Mouse (Mus musculus) hindbrain, embryonic 12.5 days (tissue): ENCODE measurements around the gene Hist1h2an. TPM values are rescaled to one million over a fixed set of nuclear protein-coding genes. Genes with fewer than 3 reads are reported as not detected.
"Not testable (repeated sequence)": the region's sequence is repeated elsewhere in the genome, so short reads cannot be mapped to it uniquely, and the experiment has no call there.

Experiments
- ATAC-seq: fragments of 200-750 bp; cut with Nextera tagmentation; 2 replicates; pipeline ENCODE4 v1.8.0; 2017; ENCODE audit warnings: moderate TSS enrichment; ENCODE audit not compliant: low FRiP score
- H3K27ac ChIP-seq: fragments of 300-500 bp; sonication (generic); 2 replicates; pipeline ENCODE4 v1.5.1; 2016; ENCODE audit warnings: mild to moderate bottlenecking
- H3K27me3 ChIP-seq: fragments of 300-500 bp; sonication (generic); 2 replicates; pipeline ENCODE4 v1.6.1; 2016; ENCODE audit warnings: mild to moderate bottlenecking
- H3K36me3 ChIP-seq: fragments of 300-500 bp; sonication (generic); 2 replicates; pipeline ENCODE4 v1.6.1; 2016; ENCODE audit warnings: mild to moderate bottlenecking
- H3K4me1 ChIP-seq: fragments of 300-500 bp; sonication (generic); 2 replicates; pipeline ENCODE4 v1.6.1; 2016
- H3K4me2 ChIP-seq: fragments of 300-500 bp; sonication (generic); replicated peaks from 2 replicates; pipeline ENCODE4 v1.6.1; 2016; ENCODE audit warnings: mild to moderate bottlenecking
- H3K4me3 ChIP-seq: fragments of 300-500 bp; sonication (generic); 2 replicates; pipeline ENCODE4 v1.5.1; 2016; ENCODE audit warnings: mild to moderate bottlenecking
- H3K9ac ChIP-seq: fragments of 300-500 bp; sonication (generic); 2 replicates; pipeline ENCODE4 v1.6.1; 2016; ENCODE audit warnings: mild to moderate bottlenecking, moderate library complexity
- H3K9me3 ChIP-seq: fragments of 300-500 bp; sonication (generic); replicated peaks from 2 replicates; pipeline ENCODE4 v1.6.1; 2016; ENCODE audit warnings: mild to moderate bottlenecking
- WGBS: fragments of 180-500 bp; shearing (Covaris S2); methylation state at CpG from one replicate; pipeline ENCODE4 v1.1.7; 2016; 5-methylcytosine and 5-hydroxymethylcytosine counted together
- microRNA-seq: library from miRNA; unstranded; fragments of <30 nt; microRNA quantifications from one replicate; pipeline ENCODE4, GENCODE M21; 2017
- polyA plus RNA-seq: library from polyadenylated mRNA; unstranded; fragments of >200 nt; fragmentation: Nextera tagmentation; extraction: Ambion mirVana; gene quantifications from 2 replicates; pipeline ENCODE4 v1.2.1, GENCODE M21; 2016

Gene Hist1h2an
- polyA plus RNA-seq, 1 experiment from 2014 or later = 5.2 TPM

DNA sequence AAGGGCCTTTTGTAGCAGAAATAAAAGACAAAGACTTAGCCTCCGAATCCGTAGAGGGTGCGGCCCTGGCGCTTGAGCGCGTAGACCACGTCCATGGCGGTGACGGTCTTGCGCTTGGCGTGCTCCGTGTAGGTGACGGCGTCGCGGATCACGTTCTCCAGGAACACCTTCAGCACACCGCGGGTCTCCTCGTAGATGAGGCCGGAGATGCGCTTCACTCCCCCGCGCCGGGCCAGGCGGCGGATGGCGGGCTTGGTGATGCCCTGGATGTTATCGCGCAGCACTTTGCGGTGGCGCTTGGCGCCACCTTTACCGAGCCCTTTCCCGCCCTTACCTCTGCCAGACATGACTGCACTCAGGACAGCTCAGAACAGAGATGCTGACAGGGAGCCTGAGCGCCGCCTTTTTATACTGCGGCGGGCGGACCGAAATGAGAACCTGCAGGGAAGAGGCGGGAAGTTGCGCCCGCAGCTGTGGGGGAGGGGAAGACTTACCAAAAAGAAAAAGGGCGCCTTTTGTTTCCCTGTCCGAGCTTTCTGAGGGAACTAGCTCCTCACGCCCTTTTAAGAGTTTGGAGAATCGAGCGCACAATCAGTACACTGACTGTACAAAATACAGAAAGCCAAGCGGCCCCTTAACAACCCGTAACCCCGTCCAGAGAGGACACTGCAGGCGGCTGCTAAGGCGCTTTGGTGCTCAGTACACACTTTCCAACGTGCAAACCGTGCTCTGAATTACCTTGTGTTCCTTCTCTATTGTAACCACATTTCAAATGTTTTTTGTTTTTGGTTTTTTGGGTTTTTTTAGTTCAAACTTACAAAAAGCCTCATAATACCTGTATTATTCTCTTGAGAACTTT, 36.6 kb downstream of the Hist1h2an start, which contains the start of gene Hist1h4k:
Hist1h4k (minus strand) TSS at position 347 of the 859 bp plus-strand sequence.
- Histone ChIP-seq H3K4me1 (peaks cover 34% of the 10 kb centered on the region), H3K9ac (peak within 1 kb of the TSS; percentile 67), H3K4me2 (peak within 1 kb of the TSS; percentile 87), H3K4me3 (peak within 1 kb of the TSS; percentile 51), H3K27ac (peak within 1 kb of the TSS; percentile 93)
- peak; percentile 90 for ATAC-seq
- not testable (repeated sequence) for H3K9me3 ChIP-seq, H3K36me3 ChIP-seq, H3K27me3 ChIP-seq
- WGBS = under 1% methylated on average over 52 of the region's 56 CpGs

DNA sequence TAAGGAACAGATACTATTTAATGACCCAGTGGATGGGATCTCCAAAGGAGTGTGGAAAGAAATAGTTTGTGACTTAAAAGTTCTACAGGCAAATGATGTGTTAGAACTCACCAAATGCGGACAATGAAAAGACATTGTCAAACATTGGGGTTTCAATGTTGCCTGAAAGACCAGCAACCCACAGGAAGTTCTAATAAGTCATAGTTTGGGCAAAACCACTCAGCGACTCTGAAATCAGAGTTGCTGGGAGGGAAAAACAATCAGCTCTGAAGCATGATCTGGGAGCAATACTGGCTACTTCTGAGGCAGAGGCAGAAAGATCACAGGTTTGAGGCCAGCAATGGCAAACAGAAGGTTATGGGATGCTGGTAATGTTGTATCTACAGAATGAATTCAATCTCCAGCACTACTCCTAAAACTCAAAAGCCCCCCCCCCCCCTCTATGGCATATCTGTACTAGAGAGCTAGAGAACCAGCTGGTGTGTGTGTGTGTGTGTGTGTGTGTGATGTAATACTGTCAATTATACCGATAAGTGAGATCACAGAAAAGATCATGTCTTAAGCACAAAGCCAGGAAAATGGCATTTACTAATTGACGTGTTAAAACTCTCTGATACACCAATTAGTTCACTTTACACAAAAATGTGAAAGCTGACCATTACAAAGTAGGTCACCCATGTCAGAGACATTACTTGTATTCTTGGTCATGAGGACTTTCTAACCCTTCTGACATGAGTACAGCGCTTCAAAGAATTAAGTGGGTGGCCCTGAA, 37.4 kb downstream of the Hist1h2an start:
- peak overlapping the region; percentile 51 for H3K4me3 ChIP-seq
- H3K9ac ChIP-seq = peak overlapping the region; percentile 67
- 7% methylated on average over 5 of the region's 5 CpGs for WGBS
- peak overlapping the region; percentile 87 for H3K4me2 ChIP-seq
- peaks cover 30% of the 10 kb centered on the region for H3K4me1 ChIP-seq
- H3K27ac ChIP-seq = peak overlapping the region; percentile 93
- no peaks in the 10 kb centered on the region for H3K27me3 ChIP-seq
- no peaks in the 10 kb centered on the region for H3K9me3 ChIP-seq
- no peak for ATAC-seq
- H3K36me3 ChIP-seq = no peaks in the 10 kb centered on the region

DNA sequence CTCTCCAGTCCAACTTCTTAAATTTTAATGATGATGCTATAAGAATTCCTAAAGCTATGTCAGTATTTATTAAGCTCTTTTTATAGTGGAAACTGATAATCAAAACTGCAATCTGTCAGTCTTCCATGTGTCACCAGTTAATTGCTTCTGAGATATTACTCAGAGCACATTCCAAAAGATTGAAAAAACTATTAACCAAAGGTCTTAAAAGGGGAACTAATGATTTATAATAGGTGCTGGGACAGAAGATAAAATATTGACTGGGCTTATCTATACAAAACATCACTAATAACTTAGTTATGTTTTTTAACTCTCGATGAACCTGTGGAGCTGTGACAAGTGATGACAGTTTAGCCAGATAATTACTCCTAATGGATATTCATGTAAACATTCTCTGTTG, 42.0 kb downstream of the Hist1h2an start:
- H3K27me3 ChIP-seq = no peaks in the 10 kb centered on the region
- no peak for ATAC-seq
- no peaks in the 10 kb centered on the region for H3K36me3 ChIP-seq
- no peak overlapping the region for H3K4me2 ChIP-seq
- no peak overlapping the region for H3K9ac ChIP-seq
- no peak overlapping the region for H3K27ac ChIP-seq
- peaks cover 17% of the 10 kb centered on the region for H3K4me1 ChIP-seq
- WGBS = 98% methylated on average over 1 of the region's 1 CpGs
- H3K4me3 ChIP-seq = no peak overlapping the region
- no peaks in the 10 kb centered on the region for H3K9me3 ChIP-seq

Small RNA genes lying within 50 kb of the gene (microRNA-seq; reads per million reads assigned to microRNA genes)
- gene Gm19658 (not detected), gene Gm44346 (not detected), gene Gm44454 (not detected), gene Gm44466 (not detected)

Other genes starting within 250 kb of the Hist1h2an start
- gene Olfr1366, start 244.4 kb downstream of the Hist1h2an start, polyA plus RNA-seq = 0.20 and 0.22 TPM in 2 replicates
- gene Olfr1535, start 227.3 kb downstream of the Hist1h2an start, polyA plus RNA-seq = not detected in 2 replicates
- not detected in 2 replicates for gene Olfr1364, start 205.5 kb downstream of the Hist1h2an start, polyA plus RNA-seq
- gene Olfr1362, start 173.2 kb downstream of the Hist1h2an start, polyA plus RNA-seq = not detected in 2 replicates
- 0.07 TPM in 1 of 2 replicates, not detected in the other for gene Olfr11, start 144.7 kb downstream of the Hist1h2an start, polyA plus RNA-seq
- gene Olfr1361, start 123.8 kb downstream of the Hist1h2an start, polyA plus RNA-seq = not detected in 2 replicates
- gene Olfr1360, start 109.8 kb downstream of the Hist1h2an start, polyA plus RNA-seq = not detected in 2 replicates
- gene Olfr1359, start 89.1 kb downstream of the Hist1h2an start, polyA plus RNA-seq = not detected in 2 replicates
- 3.6 and 4.4 TPM in 2 replicates for gene Hist1h2bl, start 71.1 kb downstream of the Hist1h2an start, polyA plus RNA-seq
- 17.3 and 29.5 TPM in 2 replicates for gene Hist1h2ai, start 70.8 kb downstream of the Hist1h2an start, polyA plus RNA-seq
- 8.9 and 18.3 TPM in 2 replicates for gene Hist1h3h, start 69.6 kb downstream of the Hist1h2an start, polyA plus RNA-seq
- gene Hist1h2bm, start 65.2 kb downstream of the Hist1h2an start, polyA plus RNA-seq = 2.6 and 4.9 TPM in 2 replicates
- 0.98 and 1.0 TPM in 2 replicates for gene Hist1h4j, start 52.2 kb downstream of the Hist1h2an start, polyA plus RNA-seq
- 2.9 TPM in 1 of 2 replicates, not detected in the other for gene Hist1h4k, start 36.7 kb downstream of the Hist1h2an start, polyA plus RNA-seq
- 12.2 and 28.3 TPM in 2 replicates for gene Hist1h2ak, start 33.4 kb downstream of the Hist1h2an start, polyA plus RNA-seq
- gene Hist1h2bn, start 33.1 kb downstream of the Hist1h2an start, polyA plus RNA-seq = 2.2 and 2.8 TPM in 2 replicates
- 23.2 and 23.6 TPM in 2 replicates for gene Hist1h1b, start 6.6 kb downstream of the Hist1h2an start, polyA plus RNA-seq
- 87.0 and 110 TPM in 2 replicates for gene Hist1h3i, start 3.8 kb downstream of the Hist1h2an start, polyA plus RNA-seq
- 1.9 and 2.4 TPM in 2 replicates for gene Hist1h2bp, start 243 bp upstream of the Hist1h2an start, polyA plus RNA-seq
- gene Hist1h2bq, start 23.0 kb upstream of the Hist1h2an start, polyA plus RNA-seq = 14.1 and 15.3 TPM in 2 replicates
- gene Hist1h2ao, start 23.2 kb upstream of the Hist1h2an start, polyA plus RNA-seq = 3.4 TPM in 1 of 2 replicates, not detected in the other
- gene Hist1h4m, start 24.5 kb upstream of the Hist1h2an start, polyA plus RNA-seq = not detected in 2 replicates
- 6.2 and 10.1 TPM in 2 replicates for gene Hist1h4n, start 45.0 kb upstream of the Hist1h2an start, polyA plus RNA-seq
- gene Hist1h2ap, start 46.3 kb upstream of the Hist1h2an start, polyA plus RNA-seq = 2,700 and 3,374 TPM in 2 replicates
- 14.3 and 15.1 TPM in 2 replicates for gene Hist1h2br, start 46.5 kb upstream of the Hist1h2an start, polyA plus RNA-seq
- 19.1 and 20.5 TPM in 2 replicates for gene Zfp184, start 157.9 kb upstream of the Hist1h2an start, polyA plus RNA-seq
- 0.14 TPM in 1 of 2 replicates, not detected in the other for gene Pom121l2, start 194.0 kb upstream of the Hist1h2an start, polyA plus RNA-seq
- gene Prss16, start 222.5 kb upstream of the Hist1h2an start, polyA plus RNA-seq = 0.23 and 0.48 TPM in 2 replicates
- gene Hist1h2ah, start 248.3 kb upstream of the Hist1h2an start, polyA plus RNA-seq = 17.9 TPM in 1 of 2 replicates, not detected in the other
- 5.5 and 9.1 TPM in 2 replicates for gene Hist1h2bk, start 248.7 kb upstream of the Hist1h2an start, polyA plus RNA-seq